Mouse (Mus musculus) kidney, adult 2 months (tissue): Measurements from ENCODE around the gene Brsk1. TPM values are rescaled to one million over a fixed set of nuclear protein-coding genes. Genes with fewer than 3 reads are reported as not detected.

ENCODE experiments used
- DNase-seq: peaks from one replicate; pipeline ENCODE4 v3.0.0; 2021
- H3K27ac ChIP-seq: fragments of 200-500 bp; 2 replicates; pipeline ENCODE4 v1.5.1; 2012; ENCODE audit warnings: low read depth, low read length, control low read depth, inconsistent platforms; ENCODE audit not compliant: insufficient read depth
- H3K27me3 ChIP-seq: fragments of 200-500 bp; replicated peaks from 2 replicates; pipeline ENCODE4 v1.6.1; 2012; ENCODE audit warnings: mild to moderate bottlenecking, moderate library complexity, low read length, inconsistent platforms; ENCODE audit not compliant: control insufficient read depth, insufficient read depth
- H3K36me3 ChIP-seq: fragments of 200-500 bp; 2 replicates; pipeline ENCODE4 v1.6.1; 2012; ENCODE audit warnings: mild to moderate bottlenecking, moderate library complexity, low read length, inconsistent platforms; ENCODE audit not compliant: control insufficient read depth, insufficient read depth
- H3K4me1 ChIP-seq: fragments of 200-500 bp; 2 replicates; pipeline ENCODE4 v1.6.1; 2011; ENCODE audit warnings: low read length; ENCODE audit not compliant: control insufficient read depth, insufficient read depth
- H3K4me3 ChIP-seq: fragments of 200-500 bp; 2 replicates; pipeline ENCODE4 v1.5.1; 2011; ENCODE audit warnings: mild to moderate bottlenecking, low read depth, low read length, control low read depth; ENCODE audit not compliant: insufficient read depth
- CTCF ChIP-seq: fragments of 200-500 bp; conservative IDR thresholded peaks from 2 replicates; pipeline ENCODE4 v1.5.1; 2011; ENCODE audit warnings: low read depth, mild to moderate bottlenecking, control low read depth, low read length, moderate library complexity, mixed read lengths; ENCODE audit not compliant: insufficient read depth, insufficient read length
- POLR2A ChIP-seq: fragments of 200-500 bp; IDR thresholded peaks from one replicate; pipeline ENCODE4 v1.6.1; 2011; ENCODE audit warnings: low read depth, low read length, control low read depth
- WGBS: fragments of 180-500 bp; shearing (Covaris S2); methylation state at CpG from one replicate; pipeline ENCODE4 v1.1.7; 2018; 5-methylcytosine and 5-hydroxymethylcytosine counted together
- polyA plus RNA-seq: library from polyadenylated mRNA; depleted of rRNA; stranded (reverse); fragments of >200 nt; gene quantifications from 2 replicates; pipeline ENCODE4 v1.2.3, GENCODE M21; 2012

Brsk1 gene
- polyA plus RNA-seq, 1 experiment: 1.7 TPM

DNA sequence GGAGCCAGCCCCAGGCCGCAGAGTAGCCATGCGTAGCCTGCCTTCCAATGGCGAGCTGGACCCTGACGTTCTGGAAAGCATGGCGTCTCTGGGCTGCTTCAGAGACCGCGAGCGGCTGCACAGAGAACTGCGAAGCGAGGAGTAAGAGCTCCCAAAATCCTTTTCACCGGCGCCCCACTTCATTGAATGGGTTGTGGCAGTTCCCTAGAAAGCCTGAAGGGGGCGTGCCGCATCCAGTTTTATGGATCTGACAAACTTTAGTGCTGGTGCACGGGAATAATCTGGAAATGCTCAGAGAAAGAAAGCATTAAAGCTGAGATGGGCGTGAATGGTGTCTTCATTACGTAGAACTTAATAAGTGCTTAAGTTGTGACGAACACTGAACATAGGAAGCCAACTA lies 14.7 kb downstream of the Brsk1 start:
- no peak overlapping the region for H3K4me3 ChIP-seq
- H3K27ac ChIP-seq: no peak overlapping the region
- no peaks in the 10 kb centered on the region for H3K36me3 ChIP-seq
- 49% methylated on average over 18 of the region's 18 CpGs for whole genome bisulfite sequencing
- no peaks in the 10 kb centered on the region for H3K27me3 ChIP-seq
- peak; percentile 39 for DNase-seq
- TF ChIP-seq CTCF (peak; percentile 61), POLR2A (no peak)
- H3K4me1 ChIP-seq: no peaks in the 10 kb centered on the region

DNA sequence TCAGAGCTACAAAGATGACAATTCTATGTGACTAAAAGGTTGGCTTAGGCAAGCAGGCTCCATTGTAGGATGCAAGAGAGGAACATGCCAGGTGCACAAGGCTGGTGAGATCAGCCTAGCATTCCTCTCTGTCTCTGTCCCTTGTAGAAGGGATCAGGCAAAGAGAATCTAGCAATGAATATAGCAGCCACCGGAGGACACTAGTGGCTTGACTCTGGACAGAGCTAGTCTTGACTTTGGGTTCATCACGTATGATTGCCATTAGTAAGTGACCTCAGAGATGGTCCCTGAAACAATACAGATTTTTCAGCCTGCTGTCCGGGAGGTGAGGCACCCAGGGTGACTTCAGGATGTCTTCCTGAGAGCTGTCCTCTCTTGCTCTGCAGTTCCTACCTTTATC lies 22.2 kb downstream of the Brsk1 start:
- Histone ChIP-seq H3K4me3 (no peak overlapping the region), H3K36me3 (no peaks in the 10 kb centered on the region), H3K4me1 (no peaks in the 10 kb centered on the region), H3K27me3 (no peaks in the 10 kb centered on the region), H3K27ac (no peak overlapping the region)
- no peak for DNase-seq
- 81% methylated on average over 3 of the region's 3 CpGs for WGBS
- no peak for TF ChIP-seq POLR2A
- peak; percentile 25; the same call in 1 of the 2 replicates for TF ChIP-seq CTCF

DNA sequence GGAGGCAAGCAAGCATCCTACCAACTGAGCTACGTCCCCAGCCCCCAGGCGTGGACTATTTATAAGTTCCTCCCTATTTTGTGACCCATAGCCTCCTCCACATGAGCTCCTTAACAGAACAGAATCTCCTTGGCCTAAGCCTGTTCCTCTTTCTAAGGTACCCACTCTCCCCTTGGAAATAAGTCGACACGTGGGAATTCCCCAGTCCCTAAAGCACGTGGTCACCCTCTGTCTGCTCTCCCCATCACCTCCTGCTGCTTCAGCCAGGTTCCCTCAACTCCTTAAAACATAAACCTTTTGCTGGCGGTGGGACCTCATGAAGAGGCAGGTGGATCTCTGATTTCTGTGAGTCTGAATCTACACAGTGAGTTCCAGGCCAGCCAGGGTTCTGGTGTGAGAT lies 26.6 kb downstream of the Brsk1 start:
- TF ChIP-seq CTCF (no peak), POLR2A (no peak)
- no peaks in the 10 kb centered on the region for H3K36me3 ChIP-seq
- H3K27me3 ChIP-seq: no peaks in the 10 kb centered on the region
- no peak overlapping the region for H3K27ac ChIP-seq
- DNase-seq: no peak
- no peak overlapping the region for H3K4me3 ChIP-seq
- H3K4me1 ChIP-seq: no peaks in the 10 kb centered on the region
- 51% methylated on average over 6 of the region's 6 CpGs for WGBS

DNA sequence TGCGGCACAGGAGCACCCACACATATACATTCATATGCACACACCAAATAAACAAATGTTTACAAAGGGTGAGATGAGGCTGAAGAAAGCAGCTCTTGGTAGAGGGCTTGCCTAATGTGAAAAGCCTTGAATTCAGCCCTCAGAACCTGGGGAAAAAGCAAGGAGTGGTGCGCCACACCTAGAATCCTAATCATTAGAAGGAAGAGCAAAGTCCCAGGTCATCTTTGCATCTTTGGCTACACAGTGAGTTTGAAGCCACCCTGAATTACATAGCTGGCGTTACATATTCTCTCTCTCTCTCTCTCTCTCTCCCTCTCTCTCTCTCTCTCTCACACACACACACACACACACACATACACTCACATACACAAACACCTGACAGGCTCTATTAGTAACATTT lies 28.9 kb downstream of the Brsk1 start:
- Histone ChIP-seq H3K36me3 (no peaks in the 10 kb centered on the region), H3K4me3 (no peak overlapping the region), H3K27ac (no peak overlapping the region), H3K27me3 (no peaks in the 10 kb centered on the region), H3K4me1 (no peaks in the 10 kb centered on the region)
- DNase-seq: no peak
- no peak for TF ChIP-seq CTCF
- TF ChIP-seq POLR2A: no peak
- WGBS: 91% methylated on average over 3 of the region's 3 CpGs

DNA sequence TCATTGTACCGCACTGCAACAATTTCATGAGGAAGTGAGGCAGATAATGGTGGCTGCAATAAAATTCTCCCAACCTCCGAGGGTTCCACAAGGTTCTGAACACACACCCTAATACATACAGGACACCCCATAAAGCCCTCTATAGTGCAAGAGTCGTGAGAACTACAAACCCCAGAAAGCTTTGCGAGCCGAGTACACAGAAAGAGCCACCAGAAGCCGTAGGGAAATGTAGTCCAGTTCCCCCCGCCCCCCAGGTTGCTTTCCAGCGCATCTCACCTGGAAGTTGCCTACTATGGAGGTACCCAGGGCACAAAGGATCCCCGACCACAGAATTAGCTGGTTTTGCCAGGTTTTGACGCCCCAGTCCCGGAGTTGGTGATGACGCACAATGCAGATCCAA lies 33.1 kb downstream of the Brsk1 start:
- 37% methylated on average over 12 of the region's 12 CpGs for WGBS
- no peaks in the 10 kb centered on the region for H3K27me3 ChIP-seq
- no peaks in the 10 kb centered on the region for H3K4me1 ChIP-seq
- TF ChIP-seq POLR2A (no peak), CTCF (no peak)
- H3K27ac ChIP-seq: no peak overlapping the region
- H3K36me3 ChIP-seq: no peaks in the 10 kb centered on the region
- peak overlapping the region; percentile 47 for H3K4me3 ChIP-seq
- peak; percentile 24 for DNase-seq

DNA sequence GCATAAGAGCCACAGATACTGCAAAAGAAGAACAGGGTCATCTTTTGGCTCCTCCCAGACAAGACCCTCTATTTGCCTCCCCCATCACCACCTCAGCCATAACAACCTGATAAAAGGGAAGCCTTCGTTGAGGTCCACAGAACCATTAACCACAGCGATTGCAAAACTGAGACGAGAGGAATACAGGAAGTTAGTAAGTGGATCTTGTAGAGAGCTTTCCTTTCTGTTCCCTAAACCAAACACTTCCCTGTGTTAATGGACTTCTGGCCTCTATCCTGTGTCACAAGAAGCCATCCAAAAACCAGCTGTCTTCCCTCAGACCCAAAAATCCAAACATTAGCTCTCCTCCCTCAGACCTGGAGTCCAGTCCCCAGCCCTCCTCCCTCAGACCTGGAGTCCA lies 34.0 kb downstream of the Brsk1 start:
- Histone ChIP-seq H3K4me1 (no peaks in the 10 kb centered on the region), H3K36me3 (no peaks in the 10 kb centered on the region), H3K27ac (no peak overlapping the region), H3K27me3 (no peaks in the 10 kb centered on the region), H3K4me3 (no peak overlapping the region)
- 18% methylated on average over 3 of the region's 3 CpGs for WGBS
- DNase-seq: peak; percentile 10
- TF ChIP-seq CTCF (no peak), POLR2A (no peak)

DNA sequence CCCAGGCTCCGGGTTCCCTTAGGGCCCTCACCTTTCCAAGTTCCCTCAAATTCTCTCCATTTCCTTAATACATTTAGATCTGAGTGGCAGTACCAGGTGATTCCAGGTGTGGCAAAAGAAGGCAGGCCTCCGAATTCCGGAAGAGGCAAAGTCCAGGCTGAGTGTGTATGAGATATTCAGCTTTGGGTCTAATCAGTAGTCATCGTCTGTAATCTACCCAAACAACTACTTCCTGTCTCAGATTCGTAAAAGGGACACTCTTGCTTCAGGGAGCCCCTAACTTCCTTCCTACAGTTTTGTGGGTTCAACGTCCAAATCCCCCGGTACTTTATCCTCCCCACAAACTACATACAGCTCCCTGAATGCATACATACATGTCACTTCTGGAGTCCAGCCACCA lies 34.8 kb downstream of the Brsk1 start, which contains the start of gene Tmem150b:
TSS of gene Tmem150b (minus strand) at position 81 of the 400 bp plus-strand sequence.
- no peak within 1 kb of the TSS for H3K4me3 ChIP-seq
- TF ChIP-seq POLR2A: no peak
- TF ChIP-seq CTCF: no peak
- no peak for DNase-seq
- WGBS: 68% methylated on average over 7 of the region's 7 CpGs
- H3K36me3 ChIP-seq: no peaks in the 10 kb centered on the region
- no peak within 1 kb of the TSS for H3K27ac ChIP-seq
- H3K4me1 ChIP-seq: no peaks in the 10 kb centered on the region
- no peaks in the 10 kb centered on the region for H3K27me3 ChIP-seq
